Mouse (Mus musculus) left cerebral cortex, postnatal 36 days (tissue): ENCODE measurements at regions not wholly inside any gene's neighbourhood (a gene's known extent, or its start where the extent isn't known, plus 50 kb on each side); places are given as distances from the start of the nearest gene placed in this dataset.

ENCODE experiments used
- DNase-seq, 2 experiments: peaks; one replicate each; pipeline ENCODE4 v3.0.0; 2021 to 2022; ENCODE audit warnings: low spot score in 2 of 2, mixed read lengths in 1 of 2
- intact Hi-C: fragments of 180-260 bp; cut with DNase I; formaldehyde crosslinking; loops from one replicate; pipeline ENCODE4 v1.15.1; 2025

GRCm38 (mm10) chrX:16421159-16421558, 101.5 kb upstream of the Cypt1 start:
- intact Hi-C loops = no loop called here
- no peak for DNase-seq

DNA sequence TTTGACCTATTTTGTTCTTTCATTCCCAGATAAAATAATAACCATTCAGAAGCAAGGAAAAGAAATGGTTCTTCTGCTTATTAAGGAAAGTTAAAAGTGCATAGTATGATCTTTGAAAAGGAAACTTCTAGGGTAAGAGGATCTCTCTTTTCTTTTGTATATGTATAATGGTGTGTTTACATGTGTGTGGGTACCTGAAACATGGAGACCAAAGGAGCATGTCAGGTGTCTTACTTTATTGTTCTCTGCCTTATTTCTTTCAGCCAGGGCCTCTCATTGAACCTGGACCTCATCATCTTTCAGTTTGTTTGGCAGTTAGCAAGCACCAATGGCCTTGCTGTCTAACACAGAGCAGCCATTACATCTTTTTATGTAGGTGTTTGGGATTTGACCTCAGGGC, 101.0 kb upstream of the Cypt1 start:
- no peak for DNase-seq
- intact Hi-C loops = no loop called here

GRCm38 (mm10) chrX:16438088-16438487, 84.6 kb upstream of the Cypt1 start:
- intact Hi-C loops = no loop called here

GRCm38 (mm10) chrX:16450496-16451078, 72.1 kb upstream of the Cypt1 start:
- intact Hi-C loops = loop anchor here (5.0 to 10.0 kb wide), 3 partner anchors 247 to 767 kb away; no protein-coding TSS in a partner anchor
- DNase-seq = peak; percentile 10 to 15

More at GRCm38 (mm10) chrX:16438088-16438487, 84.6 kb upstream of the Cypt1 start:
- DNase-seq = no peak
